ENCODE assay signal across 24 mouse cellular contexts in the genomic region with DNA sequence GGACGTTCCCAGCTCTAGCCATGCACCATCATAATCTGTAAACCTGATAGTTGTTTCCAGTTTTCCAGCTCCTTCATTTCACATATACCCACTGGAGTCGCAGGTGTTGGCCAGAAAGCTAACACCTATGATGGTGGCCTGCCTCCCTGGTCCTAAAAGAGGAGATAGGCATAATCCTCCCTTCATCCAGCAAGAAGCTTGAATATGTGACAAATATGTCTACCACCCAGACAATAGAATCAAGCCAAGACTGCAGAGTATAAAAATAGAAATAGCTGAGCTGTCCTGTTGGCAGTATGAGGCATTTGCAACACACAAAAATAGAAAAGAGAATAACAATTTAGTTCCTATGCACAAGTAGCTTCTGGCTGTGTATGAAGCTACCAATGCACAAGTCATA.
DNase-seq lines count a peak whose midpoint lies in the region; ATAC-seq and TF ChIP-seq lines count a peak whose summit lies in the region.
"Had no signal": no experiment of that assay in that cellular context is flagged by ENCODE, and none has a peak within 500 bp of the region (broad histone marks: within the 10 kb centered on the region; RNA-seq: fewer than 3 reads in every experiment).

No protein-coding gene starts in this region.

- no peak overlapping the region for H3K27ac ChIP-seq in heart, embryonic 10.5 days
- H3K27ac ChIP-seq in layer of hippocampus, adult 2 months: no peak overlapping the region
- peak overlapping the region; percentile 56; the same call in 1 of the 2 replicates for H3K27ac ChIP-seq in heart, embryonic 15.5 days
- H3K27ac ChIP-seq in hindbrain, postnatal 0 days: no peak overlapping the region
- H3K27ac ChIP-seq: hindbrain, embryonic 13.5 days; liver, embryonic 12.5 days; neural tube, embryonic 13.5 days had no signal

- ATAC-seq in heart, embryonic 15.5 days (replicated peaks; ENCODE audit: insufficient number of reproducible peaks, insufficient read depth, low FRiP score, low read depth): no peak
- no peak for ATAC-seq in hindbrain, postnatal 0 days
- ATAC-seq: CD4-positive, CD25-positive, alpha-beta regulatory T cell, adult 4 months; forebrain, embryonic 16.5 days; intestine, postnatal 0 days; liver, embryonic 12.5 days; liver, postnatal 0 days had no signal

- peaks cover 7% of the 10 kb centered on the region; the same call in 1 of the 2 replicates for H3K4me1 ChIP-seq in heart, embryonic 10.5 days
- peaks cover 6% of the 10 kb centered on the region for H3K4me1 ChIP-seq in heart, embryonic 15.5 days (replicated peaks)
- H3K4me1 ChIP-seq in hindbrain, postnatal 0 days (ENCODE audit: insufficient read depth, low read length): no peaks in the 10 kb centered on the region
- H3K4me1 ChIP-seq: hindbrain, embryonic 13.5 days; liver, embryonic 12.5 days had no signal

- H3K4me2 ChIP-seq in heart, embryonic 15.5 days: no peak overlapping the region
- no peak overlapping the region for H3K4me2 ChIP-seq in hindbrain, postnatal 0 days (ENCODE audit: low read depth, low read length)
- H3K4me2 ChIP-seq: hindbrain, embryonic 13.5 days; liver, embryonic 12.5 days; midbrain, embryonic 11.5 days; neural tube, embryonic 13.5 days had no signal

- DNase-seq in heart, adult 18-20 months: peak; percentile 27 to 43
- DNase-seq in heart, embryonic 10.5 days (ENCODE audit: low spot score): no peak
- peak in 1 of 2 experiments; percentile 4 for DNase-seq in layer of hippocampus, adult 2 months (ENCODE audit: low spot score in 2 of 2)
- no peak for DNase-seq in layer of hippocampus, adult 8-10 months (ENCODE audit: low spot score in 2 of 2)
- no peak for DNase-seq in urinary bladder, postnatal 36 days (ENCODE audit: low spot score in 2 of 2)
- no peak for DNase-seq in hindbrain, postnatal 0 days (ENCODE audit: low spot score)
- DNase-seq: adrenal gland, postnatal 14 days; cerebellum, adult 18-20 months; cerebellum, postnatal 10 days; gastrocnemius, postnatal 25 days; kidney, postnatal 14 days; liver, postnatal 0 days; lung, postnatal 36 days; right cerebral cortex, postnatal 4 days had no signal

- H3K36me3 ChIP-seq in heart, embryonic 10.5 days: no peaks in the 10 kb centered on the region
- no peaks in the 10 kb centered on the region for H3K36me3 ChIP-seq in heart, embryonic 15.5 days
- no peaks in the 10 kb centered on the region for H3K36me3 ChIP-seq in hindbrain, postnatal 0 days (ENCODE audit: insufficient read depth, low read length)
- H3K36me3 ChIP-seq: hindbrain, embryonic 13.5 days; liver, embryonic 12.5 days; neural tube, embryonic 13.5 days had no signal

- no peak overlapping the region for H3K9ac ChIP-seq in heart, embryonic 15.5 days
- no peak overlapping the region for H3K9ac ChIP-seq in hindbrain, postnatal 0 days (replicated peaks; ENCODE audit: low read length)
- H3K9ac ChIP-seq: hindbrain, embryonic 13.5 days; liver, embryonic 12.5 days; liver, postnatal 0 days; neural tube, embryonic 13.5 days had no signal

- no peaks in the 10 kb centered on the region for H3K9me3 ChIP-seq in heart, embryonic 10.5 days
- no peaks in the 10 kb centered on the region for H3K9me3 ChIP-seq in heart, embryonic 15.5 days (replicated peaks)
- no peaks in the 10 kb centered on the region for H3K9me3 ChIP-seq in hindbrain, postnatal 0 days (ENCODE audit: low read length)
- H3K9me3 ChIP-seq: hindbrain, embryonic 13.5 days; liver, embryonic 12.5 days; neural tube, embryonic 13.5 days had no signal

- TF ChIP-seq CTCF in layer of hippocampus, adult 2 months (conservative IDR thresholded peaks at IDR 0.05): 0 out of 2 replicates have a peak, but pooled peaks have one; percentile 5
- TF ChIP-seq CTCF in hindbrain, postnatal 0 days (IDR thresholded peaks at IDR 0.05; ENCODE audit: low read depth): no peak

- 81% methylated on average over 2 of the region's 2 CpGs for WGBS in heart, embryonic 10.5 days
- WGBS in heart, embryonic 15.5 days: 62% methylated on average over 2 of the region's 2 CpGs
- WGBS in hindbrain, postnatal 0 days: 95% methylated on average over 2 of the region's 2 CpGs

- H3K4me3 ChIP-seq in heart, embryonic 10.5 days: no peak overlapping the region
- H3K4me3 ChIP-seq in layer of hippocampus, adult 2 months: no peak overlapping the region
- H3K4me3 ChIP-seq in heart, embryonic 15.5 days: no peak overlapping the region
- no peak overlapping the region for H3K4me3 ChIP-seq in hindbrain, postnatal 0 days (ENCODE audit: low read length)
- H3K4me3 ChIP-seq: erythroblast, embryonic 14.5 days; hindbrain, embryonic 13.5 days; liver, embryonic 12.5 days; myocyte; neural tube, embryonic 13.5 days had no signal

- H3K27me3 ChIP-seq in heart, embryonic 10.5 days (ENCODE audit: insufficient read depth, poor library complexity, severe bottlenecking): no peaks in the 10 kb centered on the region
- no peaks in the 10 kb centered on the region for H3K27me3 ChIP-seq in heart, embryonic 15.5 days
- no peaks in the 10 kb centered on the region for H3K27me3 ChIP-seq in hindbrain, postnatal 0 days (ENCODE audit: insufficient read depth, low read length)
- H3K27me3 ChIP-seq: hindbrain, embryonic 13.5 days; liver, embryonic 12.5 days; neural tube, embryonic 13.5 days had no signal

Comparison
In these comparisons a context has a peak if more than half of its experiments do, and no peak if none do; other contexts are left out.
1. DNase-seq: peak in heart, adult 18-20 months (2 of 2); none in heart, embryonic 10.5 days (single experiment), layer of hippocampus, adult 8-10 months (0 of 2), urinary bladder, postnatal 36 days (0 of 2) and hindbrain, postnatal 0 days (single experiment).